Mouse (Mus musculus) embryonic facial prominence, embryonic 14.5 days (tissue): ENCODE measurements around the gene Ttc7b. TPM values are rescaled to one million over a fixed set of nuclear protein-coding genes. Genes with fewer than 3 reads are reported as not detected.

Experiments used
- ATAC-seq: fragments of 200-750 bp; cut with Nextera tagmentation; 2 replicates; pipeline ENCODE4 v1.8.0; 2017; ENCODE audit warnings: low read depth, moderate number of reproducible peaks, moderate TSS enrichment
- DNase-seq: peaks from one replicate; pipeline ENCODE4 v3.0.0-alpha.2; 2015; ENCODE audit warnings: low spot score
- H3K27ac ChIP-seq: fragments of 300-500 bp; sonication (generic); replicated peaks from 2 replicates; pipeline ENCODE4 v1.5.1; 2014; ENCODE audit warnings: low read depth, mild to moderate bottlenecking, low read length, moderate library complexity
- H3K27me3 ChIP-seq: fragments of 300-500 bp; sonication (generic); replicated peaks from 2 replicates; pipeline ENCODE4 v1.6.1; 2014; ENCODE audit warnings: low read length; ENCODE audit not compliant: control insufficient read depth, insufficient read depth
- H3K36me3 ChIP-seq: fragments of 300-500 bp; sonication (generic); 2 replicates; pipeline ENCODE4 v1.6.1; 2014; ENCODE audit warnings: low read length, mixed read lengths; ENCODE audit not compliant: control insufficient read depth, insufficient read depth
- H3K4me1 ChIP-seq: fragments of 300-500 bp; sonication (generic); 2 replicates; pipeline ENCODE4 v1.6.1; 2014; ENCODE audit warnings: antibody characterized with exemption, low read length; ENCODE audit not compliant: control insufficient read depth, insufficient read depth
- H3K4me2 ChIP-seq: fragments of 300-500 bp; sonication (generic); 2 replicates; pipeline ENCODE4 v1.6.1; 2014; ENCODE audit warnings: low read depth, mild to moderate bottlenecking, low read length, moderate library complexity, mixed read lengths
- H3K4me3 ChIP-seq: fragments of 300-500 bp; sonication (generic); 2 replicates; pipeline ENCODE4 v1.5.1; 2014; ENCODE audit warnings: low read depth, mild to moderate bottlenecking, low read length
- H3K9ac ChIP-seq: fragments of 300-500 bp; sonication (generic); 2 replicates; pipeline ENCODE4 v1.6.1; 2014; ENCODE audit warnings: low read depth, mild to moderate bottlenecking, low read length, moderate library complexity, mixed read lengths
- H3K9me3 ChIP-seq: fragments of 300-500 bp; sonication (generic); 2 replicates; pipeline ENCODE4 v1.6.1; 2016; ENCODE audit warnings: low read length; ENCODE audit not compliant: control insufficient read depth
- WGBS: fragments of 180-500 bp; shearing (Covaris S2); extraction: QIAGEN DNeasy Blood & Tissue Kit; methylation state at CpG from one replicate; pipeline ENCODE4 v1.1.7; 2014; 5-methylcytosine and 5-hydroxymethylcytosine counted together
- polyA plus RNA-seq: library from polyadenylated mRNA; unstranded; fragments of >200 nt; fragmentation: Nextera tagmentation; extraction: Ambion mirVana; gene quantifications from 2 replicates; pipeline ENCODE4 v1.2.1, GENCODE M21; 2014

Ttc7b gene
- polyA plus RNA-seq, 1 experiment from 2014 or later = 6.6 TPM

DNA sequence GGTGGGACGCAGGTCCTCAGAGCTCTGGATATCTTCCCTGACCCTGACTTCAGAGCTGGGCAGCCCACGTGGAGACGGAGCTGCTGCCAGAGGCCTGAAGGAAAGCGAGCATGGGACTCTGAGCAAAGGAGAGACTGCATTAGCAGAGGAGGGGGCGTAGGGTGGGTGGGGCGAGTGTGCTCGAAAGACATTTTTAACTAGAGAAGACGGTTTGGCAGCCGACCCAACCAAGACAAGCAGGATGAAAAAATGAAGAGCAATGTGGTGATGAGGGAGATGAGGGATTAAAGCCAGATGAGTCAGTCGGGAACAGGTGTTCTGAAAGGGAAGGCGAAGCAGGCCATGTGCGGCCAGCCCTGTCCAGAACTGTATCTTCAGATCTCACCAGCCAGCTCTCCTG, 159.3 kb downstream of the Ttc7b start:
- Histone ChIP-seq H3K4me2 (no peak overlapping the region), H3K4me1 (no peaks in the 10 kb centered on the region), H3K9ac (no peak overlapping the region), H3K27ac (no peak overlapping the region), H3K4me3 (no peak overlapping the region), H3K36me3 (peaks cover 54% of the 10 kb centered on the region), H3K9me3 (no peaks in the 10 kb centered on the region), H3K27me3 (no peaks in the 10 kb centered on the region)
- DNase-seq (peak; percentile 59), ATAC-seq (peak; percentile 47; the same call in 1 of the 2 replicates)
- WGBS = 70% methylated on average over 12 of the region's 12 CpGs

DNA sequence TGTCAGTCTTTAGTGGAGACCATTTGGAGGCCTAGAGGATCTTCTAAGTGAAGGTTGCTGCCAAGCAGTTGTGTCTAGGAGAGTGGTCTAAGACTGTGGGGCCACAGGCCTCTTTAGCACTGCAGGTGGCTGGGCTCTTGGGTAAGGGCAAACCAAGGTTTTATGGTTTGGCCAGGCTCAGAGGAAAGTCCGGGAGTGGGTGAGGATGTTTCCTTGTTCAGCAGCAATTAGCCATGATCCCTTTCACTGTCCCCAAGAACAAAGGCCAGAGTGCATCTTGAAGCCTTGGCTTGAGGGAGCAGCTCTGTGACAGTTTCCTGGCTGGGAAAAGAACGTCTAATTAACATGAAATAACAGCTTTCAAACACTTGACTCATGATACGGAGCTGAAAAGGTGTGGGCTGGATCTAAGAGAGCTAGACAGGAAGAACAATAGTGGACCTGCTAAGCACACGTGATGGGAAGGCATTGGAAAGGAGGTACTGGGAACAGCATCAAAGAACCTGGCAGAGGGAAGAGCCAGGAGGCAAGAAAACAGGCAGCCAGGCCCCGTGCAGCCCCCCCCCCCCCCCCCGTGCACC, 162.5 kb downstream of the Ttc7b start:
- 77% methylated on average over 6 of the region's 6 CpGs for WGBS
- Histone ChIP-seq H3K4me2 (no peak overlapping the region), H3K36me3 (peaks cover 40% of the 10 kb centered on the region), H3K9ac (no peak overlapping the region), H3K4me1 (no peaks in the 10 kb centered on the region), H3K9me3 (no peaks in the 10 kb centered on the region), H3K27me3 (no peaks in the 10 kb centered on the region), H3K27ac (no peak overlapping the region), H3K4me3 (no peak overlapping the region)
- ATAC-seq (no peak), DNase-seq (no peak)

DNA sequence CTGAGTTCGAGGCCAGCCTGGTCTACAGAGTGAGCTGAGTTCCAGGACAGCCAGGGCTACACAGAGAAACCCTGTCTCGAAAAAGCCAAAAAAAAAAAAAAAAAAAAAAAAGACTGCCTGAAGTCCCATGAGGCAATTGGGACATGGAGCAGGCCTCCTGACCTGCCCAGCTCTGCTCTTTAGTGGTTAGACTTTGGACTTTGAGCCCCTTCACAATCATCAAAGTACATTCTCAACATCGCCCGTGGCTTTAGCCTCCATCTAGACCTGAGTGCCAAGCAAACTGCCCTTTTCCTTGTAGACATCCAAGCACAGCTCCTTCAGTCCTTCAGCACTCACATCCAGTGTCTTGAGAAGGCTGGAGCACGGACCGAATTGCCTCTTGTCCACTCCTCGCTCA, 164.2 kb downstream of the Ttc7b start:
- Histone ChIP-seq H3K36me3 (peaks cover 40% of the 10 kb centered on the region), H3K4me2 (no peak overlapping the region), H3K9ac (no peak overlapping the region), H3K4me1 (no peaks in the 10 kb centered on the region), H3K27me3 (no peaks in the 10 kb centered on the region), H3K27ac (no peak overlapping the region), H3K4me3 (no peak overlapping the region), H3K9me3 (no peaks in the 10 kb centered on the region)
- WGBS = 94% methylated on average over 7 of the region's 7 CpGs
- DNase-seq (no peak), ATAC-seq (no peak)

DNA sequence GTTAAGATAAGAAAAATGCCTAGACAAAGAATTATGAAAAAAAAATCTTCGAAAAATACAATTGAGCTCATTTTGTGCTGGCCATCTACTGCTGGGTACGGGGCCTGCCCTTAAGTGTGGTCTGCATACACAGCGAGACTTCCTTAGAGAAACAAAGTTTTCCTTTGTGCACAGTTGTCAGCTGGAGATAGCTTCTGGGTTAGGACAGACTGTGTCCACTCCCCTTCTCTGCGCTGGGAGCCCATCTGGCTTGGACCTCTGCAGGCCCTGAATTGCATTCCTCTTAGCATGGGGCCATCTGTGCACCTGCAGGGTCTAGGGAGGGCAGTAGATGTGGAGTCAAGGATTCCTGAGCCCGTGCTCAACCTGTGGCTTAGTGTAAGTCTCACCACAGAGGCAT, 165.1 kb downstream of the Ttc7b start:
- no peak for DNase-seq
- Histone ChIP-seq H3K4me3 (no peak overlapping the region), H3K4me2 (no peak overlapping the region), H3K9me3 (no peaks in the 10 kb centered on the region), H3K36me3 (peaks cover 43% of the 10 kb centered on the region), H3K4me1 (no peaks in the 10 kb centered on the region), H3K27me3 (no peaks in the 10 kb centered on the region), H3K9ac (no peak overlapping the region), H3K27ac (no peak overlapping the region)
- WGBS = 68% methylated on average over 5 of the region's 5 CpGs
- ATAC-seq = no peak

DNA sequence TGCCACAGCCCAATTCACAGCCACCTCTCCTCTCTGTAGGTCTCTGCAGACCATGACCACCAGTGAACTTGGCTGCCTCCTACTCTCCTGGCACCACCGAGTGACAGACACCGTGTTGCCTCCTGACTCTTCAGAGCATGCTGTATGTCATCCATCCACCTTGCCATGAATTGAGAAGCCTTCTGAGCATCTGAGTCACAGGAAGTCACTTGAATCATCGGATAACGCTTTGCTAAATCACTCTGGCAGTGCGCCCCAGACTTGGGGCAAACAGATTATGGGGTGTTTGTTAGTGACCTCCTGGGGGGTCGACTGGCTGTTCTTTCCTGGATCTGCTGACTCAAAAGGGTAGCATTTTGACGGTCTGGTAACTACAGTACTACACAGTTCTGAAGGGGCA, 166.7 kb downstream of the Ttc7b start:
- Histone ChIP-seq H3K27ac (no peak overlapping the region), H3K4me1 (no peaks in the 10 kb centered on the region), H3K27me3 (no peaks in the 10 kb centered on the region), H3K36me3 (peaks cover 33% of the 10 kb centered on the region; the same call in 1 of the 2 replicates), H3K4me3 (no peak overlapping the region), H3K9me3 (no peaks in the 10 kb centered on the region), H3K4me2 (no peak overlapping the region), H3K9ac (no peak overlapping the region)
- ATAC-seq (no peak), DNase-seq (no peak)
- WGBS = 74% methylated on average over 7 of the region's 7 CpGs

DNA sequence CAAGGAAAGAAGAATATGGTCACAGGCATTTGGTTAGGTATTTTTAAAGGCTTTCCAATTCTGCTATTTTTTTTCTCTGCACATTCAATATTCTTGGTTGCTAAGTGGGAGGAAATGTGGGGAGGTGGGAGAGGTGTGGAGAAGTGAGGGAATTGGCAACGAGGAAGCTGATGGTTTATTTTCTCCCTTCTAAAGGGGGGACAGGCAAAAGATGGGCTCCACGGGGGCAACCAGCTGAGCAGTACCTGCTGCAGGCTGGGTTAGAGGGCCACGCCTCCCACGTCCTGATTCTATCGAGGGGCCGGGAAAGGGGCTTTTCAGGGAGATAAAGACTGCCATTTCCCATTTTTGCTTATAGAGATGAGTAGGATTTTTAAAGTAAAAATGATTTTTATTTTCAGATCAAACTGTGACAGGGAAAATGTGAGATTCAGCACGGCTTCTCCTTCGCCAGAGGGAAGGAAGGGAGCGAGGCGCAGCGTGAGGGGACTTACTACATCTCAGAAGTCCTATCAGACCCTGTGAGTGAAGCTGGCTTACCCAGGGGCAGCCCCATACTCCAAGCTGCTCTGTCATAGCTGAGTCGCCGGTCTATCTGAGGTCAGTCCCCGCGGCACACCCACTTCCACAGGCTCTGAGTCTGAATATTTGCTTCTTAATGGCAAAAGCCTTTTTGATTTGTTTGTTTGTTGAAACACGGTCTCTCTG, 167.4 kb downstream of the Ttc7b start:
- H3K36me3 ChIP-seq = peaks cover 32% of the 10 kb centered on the region; the same call in 1 of the 2 replicates

DNA sequence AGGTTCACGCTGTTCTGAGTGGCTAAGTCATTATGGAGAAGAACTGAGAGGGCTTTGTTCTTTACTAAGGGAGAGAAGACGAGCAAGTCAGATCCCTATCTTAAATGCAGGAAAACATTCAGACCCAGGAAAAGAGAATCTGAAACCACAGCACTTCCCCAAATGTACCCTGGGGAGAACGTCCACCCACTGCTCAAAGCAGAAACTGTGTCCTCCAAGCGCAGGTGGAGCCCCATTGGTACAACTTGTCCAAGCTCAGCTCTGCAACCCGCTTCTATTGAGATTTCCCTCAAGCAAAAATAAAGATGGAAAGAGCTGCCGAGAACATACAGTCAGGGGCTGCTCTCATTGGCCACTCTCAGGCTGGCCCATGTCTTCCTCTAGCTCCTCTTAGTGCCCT, 168.5 kb downstream of the Ttc7b start:
- Histone ChIP-seq H3K27me3 (no peaks in the 10 kb centered on the region), H3K9ac (no peak overlapping the region), H3K4me3 (no peak overlapping the region), H3K36me3 (peaks cover 25% of the 10 kb centered on the region; the same call in 1 of the 2 replicates), H3K4me2 (no peak overlapping the region), H3K27ac (no peak overlapping the region), H3K9me3 (no peaks in the 10 kb centered on the region), H3K4me1 (no peaks in the 10 kb centered on the region)
- DNase-seq (no peak), ATAC-seq (no peak)
- 76% methylated on average over 6 of the region's 6 CpGs for WGBS

More for the DNA sequence above, 167.4 kb downstream of the Ttc7b start:
- H3K4me3 ChIP-seq = no peak overlapping the region
- H3K9me3 ChIP-seq = no peaks in the 10 kb centered on the region
- DNase-seq (no peak), ATAC-seq (no peak)
- H3K4me1 ChIP-seq = no peaks in the 10 kb centered on the region
- H3K9ac ChIP-seq = no peak overlapping the region
- no peaks in the 10 kb centered on the region for H3K27me3 ChIP-seq
- WGBS = 76% methylated on average over 16 of the region's 16 CpGs
- no peak overlapping the region for H3K27ac ChIP-seq
- H3K4me2 ChIP-seq = no peak overlapping the region

DNA sequence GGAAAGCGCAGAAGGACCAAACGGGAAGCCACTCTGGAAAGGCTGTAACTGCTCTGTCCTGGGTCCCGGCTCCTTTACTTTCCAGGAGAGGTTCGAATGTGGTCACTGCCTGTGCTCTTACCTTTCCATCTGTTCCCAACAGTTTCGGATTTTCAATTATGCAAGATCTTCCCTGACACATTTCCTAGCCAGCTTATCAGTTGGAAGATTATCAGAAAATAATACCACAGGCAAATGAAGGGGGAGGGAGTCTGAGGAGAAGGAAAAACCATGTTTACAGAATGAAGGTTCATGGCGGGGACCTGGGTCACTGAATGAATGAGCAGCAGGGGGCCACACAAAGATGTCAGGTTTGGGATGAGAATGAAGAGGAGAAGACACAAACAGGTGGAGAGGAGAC, 177.1 kb downstream of the Ttc7b start:
- Histone ChIP-seq H3K4me3 (no peak overlapping the region), H3K27ac (no peak overlapping the region), H3K4me1 (no peaks in the 10 kb centered on the region), H3K4me2 (no peak overlapping the region), H3K36me3 (peaks cover 24% of the 10 kb centered on the region; the same call in 1 of the 2 replicates), H3K9me3 (no peaks in the 10 kb centered on the region), H3K9ac (no peak overlapping the region), H3K27me3 (no peaks in the 10 kb centered on the region)
- ATAC-seq = no peak
- DNase-seq = no peak
- 61% methylated on average over 6 of the region's 6 CpGs for WGBS

DNA sequence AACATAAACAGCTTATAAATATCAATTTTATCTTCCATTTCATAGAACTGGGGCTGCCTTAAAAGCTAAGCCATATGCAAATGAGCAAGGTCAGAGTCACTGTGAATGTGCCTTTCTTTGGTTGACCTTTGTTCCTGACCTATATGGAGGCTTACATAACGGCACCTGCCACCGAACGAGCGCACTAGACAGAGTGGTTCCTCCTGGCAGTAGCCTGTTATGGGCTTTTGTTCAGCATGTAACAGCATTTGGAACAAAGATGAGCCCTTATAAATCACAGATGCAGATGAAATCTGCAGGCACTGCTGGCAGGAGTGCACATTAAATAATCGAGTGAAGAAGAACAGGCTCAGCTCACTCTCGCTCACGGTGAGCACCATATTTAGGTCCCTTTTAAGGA, 179.0 kb downstream of the Ttc7b start:
- 66% methylated on average over 7 of the region's 7 CpGs for WGBS
- Histone ChIP-seq H3K4me3 (no peak overlapping the region), H3K4me1 (no peaks in the 10 kb centered on the region), H3K27me3 (no peaks in the 10 kb centered on the region), H3K27ac (no peak overlapping the region), H3K9me3 (no peaks in the 10 kb centered on the region), H3K36me3 (peaks cover 18% of the 10 kb centered on the region; the same call in 1 of the 2 replicates), H3K4me2 (no peak overlapping the region), H3K9ac (no peak overlapping the region)
- DNase-seq = no peak
- ATAC-seq = no peak
